Mouse (Mus musculus) CH12.LX (cell line): ENCODE data around the gene Dnajc15.

Experiments
- CTCF ChIP-seq, 2 experiments: IDR thresholded peaks in 1 of 2; conservative IDR thresholded peaks in 1 of 2; 2 replicates each; pipeline ENCODE4 v1.5.1; 2011 to 2012; ENCODE audit warnings: low read depth in 2 of 2, low read length in 2 of 2, improper control_type of control experiment in 1 of 2, inconsistent platforms in 1 of 2, mild to moderate bottlenecking in 1 of 2, moderate library complexity in 1 of 2
- MYC ChIP-seq: IDR thresholded peaks from 2 replicates; pipeline ENCODE4 v1.6.1; 2011; ENCODE audit warnings: low read depth, mild to moderate bottlenecking, improper control_type of control experiment, low read length
- POLR2A ChIP-seq: IDR thresholded peaks from 2 replicates; pipeline ENCODE4 v1.6.1; 2011; ENCODE audit warnings: low read depth, mild to moderate bottlenecking, improper control_type of control experiment, low read length
- ZMIZ1 ChIP-seq: IDR thresholded peaks from 2 replicates; pipeline ENCODE4 v1.6.1; 2012; ENCODE audit warnings: low read depth, mild to moderate bottlenecking, inconsistent platforms, low read length, improper control_type of control experiment

DNA sequence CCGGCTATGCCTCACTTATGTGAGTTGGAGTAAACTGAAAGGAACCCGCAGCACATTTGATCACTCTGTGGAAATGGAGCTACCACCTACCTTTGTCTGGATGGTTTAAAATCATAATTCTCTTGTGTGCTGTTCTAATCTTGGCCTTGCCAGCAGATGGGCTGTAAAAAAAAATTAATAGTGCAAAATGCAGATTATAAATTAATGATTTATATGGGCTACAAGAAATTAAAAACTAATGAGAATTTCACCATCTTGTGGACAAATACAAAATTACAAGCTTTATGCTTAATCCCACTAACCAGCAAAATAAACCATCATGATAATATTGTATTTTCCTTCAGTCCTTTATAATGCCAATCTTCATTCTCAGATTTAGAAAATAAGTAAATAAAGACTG lies 34.8 kb downstream of the Dnajc15 start:
- no peak for TF ChIP-seq MYC
- no peak for TF ChIP-seq ZMIZ1
- no peak for TF ChIP-seq POLR2A
- TF ChIP-seq CTCF (conservative IDR thresholded peaks at IDR 0.05 in 1 of 2, IDR thresholded peaks at IDR 0.05 in 1 of 2; ENCODE audit: low read depth in 2 of 2, low read length in 2 of 2), result 0 out of 4 replicates have a peak, but pooled peaks of 1 of the 2 experiments have one; percentile 10
